Mouse (Mus musculus) ZHBTc4 (cell line): ENCODE measurements around the gene Sumf1.
A peak's percentile ranks its signal among the peaks of the same experiment; 100 is the strongest.

Source experiments
- DNase-seq: peaks from one replicate; pipeline ENCODE4 v3.0.0-alpha.2; 2011; ENCODE audit warnings: low read depth, low spot score

Sumf1 gene

GRCm38 (mm10) chr6:108148435-108148834 lies 36.9 kb downstream of the Sumf1 start:
- DNase-seq = no peak

DNA sequence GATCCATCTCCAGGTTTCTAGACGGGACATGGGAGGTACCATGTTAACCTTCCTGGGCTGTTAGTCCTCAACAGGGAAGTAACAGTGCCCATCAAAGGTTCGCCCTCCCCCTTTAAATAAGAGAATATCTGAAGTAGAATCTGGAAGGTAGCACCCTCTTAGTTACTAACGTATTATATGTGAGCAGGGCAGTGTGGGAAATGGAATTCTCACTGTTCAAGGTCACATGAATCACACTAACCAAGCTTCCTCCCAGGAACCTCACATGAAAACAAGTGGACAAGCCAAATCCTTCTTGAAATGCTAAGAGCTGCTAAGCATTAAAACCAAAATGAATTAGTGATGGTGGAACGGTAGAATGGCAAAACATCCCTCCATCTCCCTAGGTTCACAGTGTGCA lies 38.7 kb downstream of the Sumf1 start:
- DNase-seq = no peak

- DNase-seq = peak; percentile 31
Observed at GRCm38 (mm10) chr6:108145941-108146588, 39.3 kb downstream of the Sumf1 start.

GRCm38 (mm10) chr6:108145241-108145640 lies 40.1 kb downstream of the Sumf1 start:
- no peak for DNase-seq

DNA sequence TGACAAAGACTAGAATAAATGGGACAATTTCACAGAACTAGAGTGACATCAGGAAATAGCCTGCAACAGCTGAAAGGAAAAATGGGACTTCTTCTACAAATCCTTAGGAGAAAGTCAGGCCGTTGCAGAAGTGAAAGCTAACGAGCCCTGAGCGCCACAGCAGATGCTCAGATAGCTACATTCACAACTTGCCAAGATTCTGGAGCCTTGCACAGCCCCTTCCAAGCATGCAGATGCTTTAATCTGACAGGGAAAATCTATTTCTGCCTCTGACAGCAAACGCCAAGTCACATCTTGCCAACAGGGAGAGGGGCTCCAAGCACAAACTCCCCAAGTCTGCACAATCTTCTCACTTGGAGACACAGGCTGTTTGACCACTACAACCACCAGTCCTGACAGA lies 42.6 kb downstream of the Sumf1 start:
- no peak for DNase-seq

GRCm38 (mm10) chr6:108140722-108141490 lies 44.5 kb downstream of the Sumf1 start:
- no peak for DNase-seq

GRCm38 (mm10) chr6:108137031-108137430 lies 48.4 kb downstream of the Sumf1 start:
- DNase-seq = no peak

- DNase-seq = peak; percentile 12
Observed at GRCm38 (mm10) chr6:108136286-108136685, 49.1 kb downstream of the Sumf1 start.

GRCm38 (mm10) chr6:108132268-108132935 lies 53.0 kb downstream of the Sumf1 start:
- DNase-seq = no peak

- no peak for DNase-seq
Observed at GRCm38 (mm10) chr6:108130718-108131117, 54.7 kb downstream of the Sumf1 start.

DNA sequence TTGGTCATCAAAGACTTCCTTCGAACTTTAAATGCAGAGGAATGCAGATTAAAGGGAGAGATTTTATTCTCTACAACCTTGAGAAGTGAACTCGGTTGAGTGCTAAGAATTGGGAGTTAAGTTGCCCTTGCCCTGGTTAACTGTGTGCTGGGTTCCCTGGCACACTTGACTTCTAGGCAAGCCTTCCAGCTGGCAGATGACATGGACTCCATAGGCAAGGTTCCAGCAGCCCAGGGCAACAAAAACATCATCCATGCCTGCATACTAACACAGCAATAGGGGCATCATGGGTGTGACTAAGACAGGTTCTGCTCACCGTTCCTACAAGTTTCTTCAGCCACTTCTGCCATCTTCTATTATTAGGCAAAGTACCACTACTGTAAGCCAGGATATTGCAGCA lies 58.8 kb downstream of the Sumf1 start:
- DNase-seq = no peak

- no peak for DNase-seq
Observed at GRCm38 (mm10) chr6:108125474-108125873, 59.9 kb downstream of the Sumf1 start.

GRCm38 (mm10) chr6:108117881-108118280 lies 67.5 kb downstream of the Sumf1 start:
- no peak for DNase-seq

DNA sequence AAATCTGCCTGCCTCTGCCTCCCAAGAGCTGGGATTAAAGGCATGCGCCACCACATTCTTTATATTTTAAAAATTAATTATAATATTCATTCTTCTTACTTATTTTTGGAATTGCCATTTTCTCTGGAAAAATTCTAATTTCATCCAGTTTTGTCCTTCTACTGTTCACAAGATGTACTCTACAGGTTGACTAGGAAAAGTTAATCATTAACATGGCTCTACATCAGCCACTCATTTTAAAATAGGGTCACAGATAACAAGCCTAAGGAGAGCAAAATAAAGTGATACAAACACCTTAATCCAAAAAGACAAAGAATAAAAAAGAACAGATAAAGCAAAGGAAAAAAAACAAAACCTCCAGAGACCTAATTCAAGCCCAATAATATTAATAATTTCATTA lies 70.4 kb downstream of the Sumf1 start:
- DNase-seq = no peak

DNA sequence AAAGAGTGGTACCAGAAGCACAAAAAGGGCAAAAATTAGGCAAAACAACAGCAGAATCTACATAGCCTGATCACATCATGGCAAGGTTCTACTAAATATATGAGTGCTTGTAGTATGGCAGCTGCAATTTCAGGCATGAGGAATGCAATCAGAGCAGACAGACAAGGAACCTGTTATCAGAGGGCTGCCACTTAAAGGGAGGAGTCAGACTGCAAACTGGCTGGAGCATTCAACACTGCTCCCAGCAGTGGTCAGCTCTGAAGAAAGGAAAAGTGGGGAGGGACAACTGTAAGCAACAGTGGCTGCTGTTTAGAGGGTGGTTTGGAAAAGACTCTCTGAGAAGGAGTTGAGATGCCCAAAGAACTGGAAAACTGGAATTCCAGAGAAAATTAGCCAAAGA lies 73.7 kb downstream of the Sumf1 start:
- DNase-seq = no peak

GRCm38 (mm10) chr6:108110336-108110735 lies 75.0 kb downstream of the Sumf1 start:
- peak; percentile 84 for DNase-seq

GRCm38 (mm10) chr6:108107376-108107775 lies 78.0 kb downstream of the Sumf1 start:
- DNase-seq = peak; percentile 80

GRCm38 (mm10) chr6:108101936-108102830 lies 83.2 kb downstream of the Sumf1 start:
- DNase-seq = no peak

GRCm38 (mm10) chr6:108098846-108099217 lies 86.5 kb downstream of the Sumf1 start:
- no peak for DNase-seq

- peak; percentile 86 for DNase-seq
Observed at GRCm38 (mm10) chr6:108098171-108098845, 87.1 kb downstream of the Sumf1 start.

DNA sequence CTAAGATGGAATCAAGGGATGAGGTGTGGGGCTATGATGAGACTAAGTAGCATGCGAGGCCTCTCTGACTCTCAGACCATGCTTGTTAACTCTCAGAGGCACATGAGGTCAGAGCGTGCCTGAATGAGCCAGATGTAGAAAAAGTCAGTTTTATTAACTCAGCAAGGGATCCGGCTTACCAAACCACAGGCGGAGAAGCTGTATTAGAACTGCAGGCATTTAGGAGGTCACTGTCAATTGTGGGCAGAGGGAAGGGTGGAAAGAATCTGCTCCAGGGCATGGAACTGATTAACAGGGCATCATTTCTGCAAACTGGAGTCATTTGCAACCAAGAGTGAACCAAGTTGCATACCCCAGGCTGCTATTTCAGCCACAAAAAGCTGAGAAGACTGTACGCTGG lies 89.9 kb downstream of the Sumf1 start:
- DNase-seq = no peak
